Mouse (Mus musculus): ENCODE data around the gene Gng8. TPM values are rescaled to one million over a fixed set of nuclear protein-coding genes. Genes with fewer than 3 reads are reported as not detected.

The Gng8 gene
- polyA plus RNA-seq, 1 experiment from 2014 or later = 13.0 TPM

DNA sequence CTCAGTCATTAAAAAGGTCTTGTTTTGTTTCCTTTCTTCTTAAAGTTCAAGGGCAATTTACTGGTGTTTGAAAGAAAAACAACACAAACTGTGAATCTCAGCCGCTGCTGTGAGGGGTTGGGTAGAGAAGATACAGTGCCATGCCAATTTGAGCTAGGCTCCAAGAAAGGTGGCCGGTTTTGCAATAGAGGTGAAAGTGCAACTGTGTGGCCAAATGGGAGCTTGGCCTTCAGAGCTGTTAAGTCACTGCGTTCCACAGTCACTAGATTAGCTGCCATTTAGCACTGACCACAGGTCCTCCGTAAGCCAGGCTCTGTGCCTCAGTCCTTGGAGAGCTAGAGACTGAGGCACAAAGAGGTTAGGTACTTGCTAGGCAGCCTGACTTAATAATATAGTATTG is 40.0 kb upstream of the Gng8 start:
- H3K9ac ChIP-seq (ENCODE audit: low read length) = no peak overlapping the region
- H3K4me3 ChIP-seq (ENCODE audit: low read length) = no peak overlapping the region
- H3K9me3 ChIP-seq (ENCODE audit: control insufficient read depth, low read length) = no peaks in the 10 kb centered on the region
- H3K27me3 ChIP-seq (ENCODE audit: control insufficient read depth, insufficient read depth, low read depth, low read length) = no peaks in the 10 kb centered on the region
- no peak overlapping the region for H3K4me2 ChIP-seq (ENCODE audit: low read depth, low read length)
- H3K27ac ChIP-seq (ENCODE audit: low read length) = no peak overlapping the region
- H3K4me1 ChIP-seq (replicated peaks; ENCODE audit: control insufficient read depth, insufficient read depth, low read length) = no peaks in the 10 kb centered on the region
- 88% methylated on average over 4 of the region's 4 CpGs for WGBS
- no peak for ATAC-seq (ENCODE audit: low read depth)
- peaks cover 63% of the 10 kb centered on the region for H3K36me3 ChIP-seq (ENCODE audit: control insufficient read depth, insufficient read depth, low read length)

DNA sequence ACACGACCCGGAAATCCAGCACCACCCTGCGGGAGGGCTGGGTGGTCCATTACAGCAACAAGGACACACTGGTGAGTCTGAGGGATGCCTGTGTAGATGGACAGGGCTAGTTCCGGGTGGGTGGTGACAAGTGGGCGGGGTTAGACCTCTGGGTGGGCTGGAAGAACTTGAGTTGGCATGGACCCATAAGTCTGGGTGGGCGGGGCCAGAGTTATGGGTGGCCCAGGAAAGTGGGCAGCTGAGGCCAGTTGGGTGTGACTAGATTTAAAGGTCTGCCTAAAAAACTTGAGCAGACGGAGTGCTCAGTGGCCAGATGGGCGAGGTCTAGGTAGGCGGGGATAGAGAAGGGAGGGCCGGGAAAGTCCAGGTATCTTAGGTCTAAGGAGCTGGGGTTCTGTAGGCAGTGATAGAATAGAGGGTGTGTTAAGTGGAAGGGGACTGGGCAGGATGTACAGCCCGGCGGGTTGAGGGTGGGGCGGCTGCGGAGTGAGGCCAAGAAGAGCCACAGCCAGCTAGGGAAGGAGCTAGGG is 38.2 kb upstream of the Gng8 start:
- Histone ChIP-seq H3K27me3 (ENCODE audit: control insufficient read depth, insufficient read depth, low read depth, low read length) (no peaks in the 10 kb centered on the region), H3K36me3 (ENCODE audit: control insufficient read depth, insufficient read depth, low read length) (peaks cover 60% of the 10 kb centered on the region), H3K9ac (ENCODE audit: low read length) (no peak overlapping the region), H3K9me3 (ENCODE audit: control insufficient read depth, low read length) (no peaks in the 10 kb centered on the region), H3K27ac (ENCODE audit: low read length) (no peak overlapping the region), H3K4me1 (replicated peaks; ENCODE audit: control insufficient read depth, insufficient read depth, low read length) (no peaks in the 10 kb centered on the region), H3K4me3 (ENCODE audit: low read length) (no peak overlapping the region), H3K4me2 (ENCODE audit: low read depth, low read length) (no peak overlapping the region)
- ATAC-seq (ENCODE audit: low read depth) = peak; percentile 56
- 67% methylated on average over 14 of the region's 14 CpGs for WGBS

DNA sequence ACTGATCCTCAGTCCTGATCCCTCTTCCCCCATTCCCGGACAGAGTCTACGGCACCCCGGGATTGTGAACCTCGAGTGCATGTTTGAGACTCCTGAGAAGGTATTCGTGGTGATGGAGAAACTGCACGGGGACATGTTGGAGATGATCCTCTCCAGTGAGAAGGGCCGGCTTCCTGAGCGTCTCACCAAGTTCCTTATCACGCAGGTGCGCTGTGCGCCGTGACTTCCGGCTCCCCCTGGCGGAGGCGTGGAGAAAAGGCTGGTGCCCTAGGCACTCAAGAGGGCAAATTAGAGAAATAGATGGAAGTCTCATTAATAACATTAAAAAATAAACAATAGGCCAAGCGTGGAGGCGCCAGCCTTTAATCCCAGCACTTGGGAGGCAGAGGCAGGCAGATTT is 33.2 kb upstream of the Gng8 start:
- Histone ChIP-seq H3K27ac (ENCODE audit: low read length) (no peak overlapping the region), H3K4me3 (ENCODE audit: low read length) (no peak overlapping the region), H3K4me2 (ENCODE audit: low read depth, low read length) (no peak overlapping the region), H3K4me1 (replicated peaks; ENCODE audit: control insufficient read depth, insufficient read depth, low read length) (no peaks in the 10 kb centered on the region), H3K27me3 (ENCODE audit: control insufficient read depth, insufficient read depth, low read depth, low read length) (no peaks in the 10 kb centered on the region), H3K9me3 (ENCODE audit: control insufficient read depth, low read length) (no peaks in the 10 kb centered on the region), H3K36me3 (ENCODE audit: control insufficient read depth, insufficient read depth, low read length) (peaks cover 29% of the 10 kb centered on the region), H3K9ac (ENCODE audit: low read length) (no peak overlapping the region)
- no peak for ATAC-seq (ENCODE audit: low read depth)
- 29% methylated on average over 17 of the region's 17 CpGs for WGBS

GRCm38 (mm10) chr7:16859902-16860651 is 31.5 kb upstream of the Gng8 start:
- H3K36me3 ChIP-seq (ENCODE audit: control insufficient read depth, insufficient read depth, low read length) = peaks cover 20% of the 10 kb centered on the region
- H3K27me3 ChIP-seq (ENCODE audit: control insufficient read depth, insufficient read depth, low read depth, low read length) = no peaks in the 10 kb centered on the region
- H3K4me2 ChIP-seq (ENCODE audit: low read depth, low read length) = no peak overlapping the region
- no peak for ATAC-seq (ENCODE audit: low read depth)
- H3K4me1 ChIP-seq (replicated peaks; ENCODE audit: control insufficient read depth, insufficient read depth, low read length) = no peaks in the 10 kb centered on the region
- 33% methylated on average over 5 of the region's 5 CpGs for WGBS
- H3K27ac ChIP-seq (ENCODE audit: low read length) = no peak overlapping the region
- no peak overlapping the region for H3K9ac ChIP-seq (ENCODE audit: low read length)
- H3K4me3 ChIP-seq (ENCODE audit: low read length) = no peak overlapping the region
- no peaks in the 10 kb centered on the region for H3K9me3 ChIP-seq (ENCODE audit: control insufficient read depth, low read length)

- no peaks in the 10 kb centered on the region for H3K9me3 ChIP-seq (ENCODE audit: control insufficient read depth, low read length)
- 57% methylated on average over 3 of the region's 3 CpGs for WGBS
- H3K27ac ChIP-seq (ENCODE audit: low read length) = 0 out of 2 replicates have a peak overlapping the region, but pooled peaks have one; percentile 5
- no peak overlapping the region for H3K9ac ChIP-seq (ENCODE audit: low read length)
- H3K4me2 ChIP-seq (ENCODE audit: low read depth, low read length) = no peak overlapping the region
- H3K4me3 ChIP-seq (ENCODE audit: low read length) = no peak overlapping the region
- H3K4me1 ChIP-seq (replicated peaks; ENCODE audit: control insufficient read depth, insufficient read depth, low read length) = no peaks in the 10 kb centered on the region
- no peaks in the 10 kb centered on the region for H3K27me3 ChIP-seq (ENCODE audit: control insufficient read depth, insufficient read depth, low read depth, low read length)
- peaks cover 17% of the 10 kb centered on the region for H3K36me3 ChIP-seq (ENCODE audit: control insufficient read depth, insufficient read depth, low read length)
- ATAC-seq (ENCODE audit: low read depth) = no peak
Observed at GRCm38 (mm10) chr7:16867488-16867887, 24.1 kb upstream of the Gng8 start.

DNA sequence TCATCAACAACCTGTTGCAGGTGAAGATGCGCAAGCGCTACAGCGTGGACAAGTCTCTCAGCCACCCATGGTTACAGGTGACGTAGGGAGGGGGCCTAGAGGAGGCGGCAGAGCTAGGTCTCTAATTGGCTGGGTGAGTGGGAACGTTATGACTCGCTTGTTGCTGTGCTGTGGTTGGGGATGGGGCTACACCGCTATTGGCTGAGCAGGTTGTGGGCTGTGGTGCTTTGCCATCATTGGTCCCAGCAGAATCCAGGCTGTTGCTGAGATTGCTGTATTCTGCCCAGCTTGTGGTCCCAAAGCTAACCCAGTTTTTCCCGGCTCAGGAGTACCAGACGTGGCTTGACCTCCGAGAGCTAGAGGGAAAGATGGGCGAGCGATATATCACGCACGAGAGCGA is 22.1 kb upstream of the Gng8 start:
- H3K9me3 ChIP-seq (ENCODE audit: control insufficient read depth, low read length) = no peaks in the 10 kb centered on the region
- no peak overlapping the region for H3K9ac ChIP-seq (ENCODE audit: low read length)
- ATAC-seq (ENCODE audit: low read depth) = peak; percentile 63
- no peak overlapping the region for H3K27ac ChIP-seq (ENCODE audit: low read length)
- H3K4me1 ChIP-seq (replicated peaks; ENCODE audit: control insufficient read depth, insufficient read depth, low read length) = peaks cover 3% of the 10 kb centered on the region
- H3K4me2 ChIP-seq (ENCODE audit: low read depth, low read length) = no peak overlapping the region
- H3K36me3 ChIP-seq (ENCODE audit: control insufficient read depth, insufficient read depth, low read length) = peaks cover 17% of the 10 kb centered on the region
- H3K27me3 ChIP-seq (ENCODE audit: control insufficient read depth, insufficient read depth, low read depth, low read length) = no peaks in the 10 kb centered on the region
- 36% methylated on average over 16 of the region's 16 CpGs for WGBS
- no peak overlapping the region for H3K4me3 ChIP-seq (ENCODE audit: low read length)

DNA sequence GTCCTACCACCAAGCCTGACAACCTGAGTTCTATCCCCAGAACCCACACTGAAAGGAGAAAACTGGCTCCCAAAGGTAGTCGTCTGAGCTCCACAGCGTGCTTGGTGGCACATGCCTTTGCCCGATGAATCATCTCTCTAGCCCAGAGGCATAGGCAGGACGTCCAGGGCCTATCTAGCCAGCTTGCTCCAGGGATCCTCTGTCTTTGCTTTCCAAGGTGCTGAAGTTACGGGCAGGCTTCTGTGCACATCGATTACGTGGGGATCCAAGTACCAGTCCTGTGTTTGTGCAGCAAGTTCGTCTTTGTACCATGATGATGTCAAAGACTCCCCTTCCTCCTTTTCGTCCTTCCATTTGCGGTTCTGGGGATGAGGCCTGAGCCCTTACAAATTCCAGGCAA is 20.0 kb upstream of the Gng8 start:
- no peak for ATAC-seq (ENCODE audit: low read depth)
- Histone ChIP-seq H3K27me3 (ENCODE audit: control insufficient read depth, insufficient read depth, low read depth, low read length) (no peaks in the 10 kb centered on the region; the same call in 1 of the 2 replicates), H3K4me3 (ENCODE audit: low read length) (no peak overlapping the region), H3K36me3 (ENCODE audit: control insufficient read depth, insufficient read depth, low read length) (peaks cover 8% of the 10 kb centered on the region; the same call in 1 of the 2 replicates), H3K9ac (ENCODE audit: low read length) (no peak overlapping the region), H3K27ac (ENCODE audit: low read length) (no peak overlapping the region), H3K9me3 (ENCODE audit: control insufficient read depth, low read length) (no peaks in the 10 kb centered on the region), H3K4me1 (replicated peaks; ENCODE audit: control insufficient read depth, insufficient read depth, low read length) (peaks cover 9% of the 10 kb centered on the region), H3K4me2 (ENCODE audit: low read depth, low read length) (no peak overlapping the region)
- 79% methylated on average over 10 of the region's 10 CpGs for WGBS

GRCm38 (mm10) chr7:16872478-16872877 is 19.1 kb upstream of the Gng8 start:
- WGBS = 89% methylated on average over 9 of the region's 9 CpGs
- ATAC-seq (ENCODE audit: low read depth) = no peak
- no peaks in the 10 kb centered on the region for H3K9me3 ChIP-seq (ENCODE audit: control insufficient read depth, low read length)
- no peak overlapping the region for H3K4me2 ChIP-seq (ENCODE audit: low read depth, low read length)
- no peak overlapping the region for H3K4me3 ChIP-seq (ENCODE audit: low read length)
- H3K27me3 ChIP-seq (ENCODE audit: control insufficient read depth, insufficient read depth, low read depth, low read length) = no peaks in the 10 kb centered on the region; the same call in 1 of the 2 replicates
- peaks cover 8% of the 10 kb centered on the region; the same call in 1 of the 2 replicates for H3K36me3 ChIP-seq (ENCODE audit: control insufficient read depth, insufficient read depth, low read length)
- peaks cover 13% of the 10 kb centered on the region for H3K4me1 ChIP-seq (replicated peaks; ENCODE audit: control insufficient read depth, insufficient read depth, low read length)
- H3K27ac ChIP-seq (ENCODE audit: low read length) = no peak overlapping the region
- no peak overlapping the region for H3K9ac ChIP-seq (ENCODE audit: low read length)

DNA sequence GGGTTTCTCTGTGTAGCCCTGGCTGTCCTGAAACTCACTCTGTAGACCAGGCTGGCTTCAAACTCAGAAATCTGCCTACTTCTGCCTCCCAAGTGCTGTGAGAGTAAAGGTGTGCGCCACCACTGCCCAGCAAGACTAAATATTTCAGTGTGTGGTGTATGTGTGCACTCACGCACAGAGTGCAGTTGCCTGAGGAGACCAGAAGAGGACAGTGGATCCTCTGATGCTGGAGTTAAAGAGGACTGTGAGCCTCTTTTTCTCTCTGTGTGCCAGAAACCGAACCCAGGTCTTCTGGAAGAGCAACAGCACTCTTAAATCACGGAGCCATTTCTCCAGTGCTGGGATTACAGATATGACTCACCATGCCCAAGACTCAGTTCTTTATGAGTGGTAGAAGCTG is 18.2 kb upstream of the Gng8 start:
- no peak overlapping the region for H3K9ac ChIP-seq (ENCODE audit: low read length)
- no peak overlapping the region for H3K27ac ChIP-seq (ENCODE audit: low read length)
- H3K9me3 ChIP-seq (ENCODE audit: control insufficient read depth, low read length) = no peaks in the 10 kb centered on the region
- H3K27me3 ChIP-seq (ENCODE audit: control insufficient read depth, insufficient read depth, low read depth, low read length) = no peaks in the 10 kb centered on the region; the same call in 1 of the 2 replicates
- ATAC-seq (ENCODE audit: low read depth) = no peak
- H3K4me2 ChIP-seq (ENCODE audit: low read depth, low read length) = no peak overlapping the region
- H3K4me3 ChIP-seq (ENCODE audit: low read length) = no peak overlapping the region
- WGBS = 91% methylated on average over 4 of the region's 4 CpGs
- peaks cover 8% of the 10 kb centered on the region; the same call in 1 of the 2 replicates for H3K36me3 ChIP-seq (ENCODE audit: control insufficient read depth, insufficient read depth, low read length)
- peaks cover 13% of the 10 kb centered on the region for H3K4me1 ChIP-seq (replicated peaks; ENCODE audit: control insufficient read depth, insufficient read depth, low read length)

Measured in lung, embryonic 16.5 days (tissue).